Mouse (Mus musculus) 3T3-L1 (cell line): ENCODE measurements around the gene Atf6.

Experiments used
- DNase-seq: peaks from one replicate; pipeline ENCODE4 v3.0.0-alpha.2; 2015; ENCODE audit warnings: low read depth, low spot score

Atf6 gene

GRCm38 (mm10) chr1:170706046-170706445 lies 161.5 kb downstream of the Atf6 start:
- DNase-seq = no peak

GRCm38 (mm10) chr1:170704911-170705594 lies 162.5 kb downstream of the Atf6 start:
- DNase-seq = peak; percentile 38

- DNase-seq = no peak
Measured at GRCm38 (mm10) chr1:170704103-170704502, 163.5 kb downstream of the Atf6 start.

GRCm38 (mm10) chr1:170702958-170703357 lies 164.6 kb downstream of the Atf6 start:
- peak; percentile 62 for DNase-seq

GRCm38 (mm10) chr1:170702263-170702662 lies 165.3 kb downstream of the Atf6 start:
- DNase-seq = peak; percentile 36

- DNase-seq = peak; percentile 80
Measured at GRCm38 (mm10) chr1:170701582-170701981, 166.0 kb downstream of the Atf6 start.

GRCm38 (mm10) chr1:170701178-170701577 lies 166.4 kb downstream of the Atf6 start:
- peak; percentile 87 for DNase-seq

- DNase-seq = no peak
Measured at GRCm38 (mm10) chr1:170700496-170701027, 167.0 kb downstream of the Atf6 start.

GRCm38 (mm10) chr1:170699553-170699952 lies 168.0 kb downstream of the Atf6 start:
- DNase-seq = peak; percentile 73

- DNase-seq = no peak
Measured at GRCm38 (mm10) chr1:170698771-170699170, 168.8 kb downstream of the Atf6 start.

GRCm38 (mm10) chr1:170697771-170698356 lies 169.7 kb downstream of the Atf6 start:
- DNase-seq = peak; percentile 62

GRCm38 (mm10) chr1:170696996-170697395 lies 170.6 kb downstream of the Atf6 start:
- DNase-seq = no peak

GRCm38 (mm10) chr1:170695326-170695725 lies 172.2 kb downstream of the Atf6 start:
- DNase-seq = no peak

GRCm38 (mm10) chr1:170694821-170695291 lies 172.7 kb downstream of the Atf6 start:
- peak; percentile 26 for DNase-seq

- DNase-seq = peak; percentile 88
Measured at GRCm38 (mm10) chr1:170691301-170691700, 176.3 kb downstream of the Atf6 start.

GRCm38 (mm10) chr1:170689773-170690172 lies 177.8 kb downstream of the Atf6 start:
- no peak for DNase-seq

- no peak for DNase-seq
Measured at GRCm38 (mm10) chr1:170683863-170684262, 183.7 kb downstream of the Atf6 start.

GRCm38 (mm10) chr1:170679624-170680023 lies 187.9 kb downstream of the Atf6 start:
- DNase-seq = no peak

- no peak for DNase-seq
Measured at GRCm38 (mm10) chr1:170678861-170679260, 188.7 kb downstream of the Atf6 start.

- DNase-seq = no peak
Measured at GRCm38 (mm10) chr1:170677681-170678080, 189.9 kb downstream of the Atf6 start.

GRCm38 (mm10) chr1:170674184-170674775 lies 193.3 kb downstream of the Atf6 start:
- DNase-seq = no peak

GRCm38 (mm10) chr1:170665200-170665599 lies 202.4 kb downstream of the Atf6 start:
- DNase-seq = peak; percentile 92
